Mouse (Mus musculus) ES-Bruce4 (cell line): ENCODE measurements at regions not wholly inside any gene's neighbourhood (a gene's known extent, or its start where the extent isn't known, plus 50 kb on each side); places are given as distances from the start of the nearest gene placed in this dataset.

Experiments
- H3K27ac ChIP-seq: 2 replicates; pipeline ENCODE4 v1.5.1; 2012; ENCODE audit warnings: low read length, inconsistent platforms; ENCODE audit not compliant: insufficient read depth
- H3K27me3 ChIP-seq: 2 replicates; pipeline ENCODE4 v1.6.1; 2012; ENCODE audit warnings: mild to moderate bottlenecking, low read length, inconsistent platforms; ENCODE audit not compliant: control insufficient read depth, poor library complexity, insufficient read depth, severe bottlenecking
- H3K36me3 ChIP-seq: 2 replicates; pipeline ENCODE4 v1.6.1; 2012; ENCODE audit warnings: inconsistent platforms, mild to moderate bottlenecking, low read length, moderate library complexity; ENCODE audit not compliant: control insufficient read depth, poor library complexity, insufficient read depth, severe bottlenecking
- H3K4me1 ChIP-seq: one replicate; pipeline ENCODE4 v1.8.1; 2011; ENCODE audit warnings: low read length; ENCODE audit not compliant: control insufficient read depth, insufficient read depth
- H3K4me3 ChIP-seq: 2 replicates; pipeline ENCODE4 v1.5.1; 2011; ENCODE audit warnings: low read depth, mild to moderate bottlenecking, low read length
- H3K9ac ChIP-seq: 2 replicates; pipeline ENCODE4 v1.6.1; 2012; ENCODE audit warnings: low read depth, mild to moderate bottlenecking, inconsistent platforms; ENCODE audit not compliant: poor library complexity, severe bottlenecking
- H3K9me3 ChIP-seq: replicated peaks from 2 replicates; pipeline ENCODE4 v1.6.1; 2012; ENCODE audit warnings: mild to moderate bottlenecking, low read length, inconsistent platforms; ENCODE audit not compliant: control insufficient read depth, poor library complexity, insufficient read depth, severe bottlenecking
- CTCF ChIP-seq: IDR thresholded peaks from one replicate; pipeline ENCODE4 v1.8.1; 2011; ENCODE audit warnings: low read depth, low read length
- EP300 ChIP-seq: IDR thresholded peaks from 2 replicates; pipeline ENCODE4 v1.6.1; 2011; ENCODE audit warnings: low read depth, low read length; ENCODE audit not compliant: insufficient read depth
- POLR2A ChIP-seq: IDR thresholded peaks from one replicate; pipeline ENCODE4 v1.8.1; 2011; ENCODE audit warnings: low read length; ENCODE audit not compliant: insufficient read depth

GRCm38 (mm10) chr4:106252946-106253345 is 63.1 kb upstream of the Usp24 start:
- no peak for TF ChIP-seq EP300
- H3K27me3 ChIP-seq = no peaks in the 10 kb centered on the region
- no peaks in the 10 kb centered on the region for H3K4me1 ChIP-seq

GRCm38 (mm10) chr4:106254761-106255475 is 61.1 kb upstream of the Usp24 start:
- H3K27me3 ChIP-seq = no peaks in the 10 kb centered on the region
- TF ChIP-seq POLR2A (no peak), CTCF (no peak), EP300 (no peak)

More at GRCm38 (mm10) chr4:106252946-106253345, 63.1 kb upstream of the Usp24 start:
- H3K4me3 ChIP-seq = no peak overlapping the region
- H3K9ac ChIP-seq = no peak overlapping the region
- peaks cover 8% of the 10 kb centered on the region; the same call in 1 of the 2 replicates for H3K9me3 ChIP-seq
- no peaks in the 10 kb centered on the region for H3K36me3 ChIP-seq
- no peak overlapping the region for H3K27ac ChIP-seq

GRCm38 (mm10) chr4:106255959-106256609 is 59.9 kb upstream of the Usp24 start:
- H3K4me3 ChIP-seq = no peak overlapping the region
- no peak overlapping the region for H3K9ac ChIP-seq
- H3K9me3 ChIP-seq = peaks cover 8% of the 10 kb centered on the region; the same call in 1 of the 2 replicates
- H3K27ac ChIP-seq = no peak overlapping the region
- no peak for TF ChIP-seq CTCF
- H3K4me1 ChIP-seq = no peaks in the 10 kb centered on the region
- H3K36me3 ChIP-seq = no peaks in the 10 kb centered on the region
- H3K27me3 ChIP-seq = no peaks in the 10 kb centered on the region

More at GRCm38 (mm10) chr4:106254761-106255475, 61.1 kb upstream of the Usp24 start:
- H3K4me1 ChIP-seq = no peaks in the 10 kb centered on the region
- H3K9ac ChIP-seq = no peak overlapping the region
- no peak overlapping the region for H3K27ac ChIP-seq
- H3K9me3 ChIP-seq = peaks cover 8% of the 10 kb centered on the region; the same call in 1 of the 2 replicates
- no peak overlapping the region for H3K4me3 ChIP-seq
- H3K36me3 ChIP-seq = no peaks in the 10 kb centered on the region

GRCm38 (mm10) chr4:106261404-106261803 is 54.6 kb upstream of the Usp24 start:
- Histone ChIP-seq H3K27me3 (no peaks in the 10 kb centered on the region), H3K9me3 (no peaks in the 10 kb centered on the region), H3K4me3 (no peak overlapping the region), H3K27ac (no peak overlapping the region), H3K36me3 (no peaks in the 10 kb centered on the region), H3K9ac (no peak overlapping the region), H3K4me1 (no peaks in the 10 kb centered on the region)
- TF ChIP-seq CTCF (no peak), POLR2A (no peak), EP300 (no peak)

- Histone ChIP-seq H3K36me3 (no peaks in the 10 kb centered on the region), H3K9ac (no peak overlapping the region)
- TF ChIP-seq EP300 (no peak), POLR2A (no peak), CTCF (no peak)
These were observed 54.0 kb upstream of the Usp24 start for GRCm38 (mm10) chr4:106261901-106262560.

More at GRCm38 (mm10) chr4:106261901-106262560, 54.0 kb upstream of the Usp24 start:
- no peaks in the 10 kb centered on the region for H3K9me3 ChIP-seq
- H3K27me3 ChIP-seq = no peaks in the 10 kb centered on the region
- H3K4me1 ChIP-seq = no peaks in the 10 kb centered on the region
- H3K27ac ChIP-seq = no peak overlapping the region
- H3K4me3 ChIP-seq = no peak overlapping the region
